Mouse (Mus musculus): ENCODE measurements around the gene Bmp10.
"Not testable (repeated sequence)": the region's sequence is repeated elsewhere in the genome, so short reads cannot be mapped to it uniquely, and the experiment has no call there.

The Bmp10 gene

DNA sequence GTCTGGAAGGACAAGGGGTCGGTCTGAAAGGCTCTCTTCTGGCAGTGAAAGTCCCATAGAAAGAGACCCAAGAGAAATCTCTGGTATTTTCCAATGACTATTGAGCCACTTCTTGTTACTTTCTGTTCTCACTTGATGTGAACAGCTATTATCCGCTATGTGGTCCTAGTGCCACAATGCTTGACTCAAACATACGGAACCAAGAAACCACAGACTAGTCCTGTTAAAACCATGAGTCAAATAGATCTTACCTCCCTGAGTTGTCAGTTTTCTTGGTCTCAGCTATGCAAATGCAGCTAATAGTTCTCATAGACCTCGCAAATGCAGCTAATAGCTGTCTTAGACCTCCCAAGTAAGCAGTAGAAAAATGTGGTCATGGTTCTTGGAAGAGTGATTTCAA, 18.4 kb downstream of the Bmp10 start:
- DNase-seq (ENCODE audit: low spot score in 2 of 2): no peak

DNA sequence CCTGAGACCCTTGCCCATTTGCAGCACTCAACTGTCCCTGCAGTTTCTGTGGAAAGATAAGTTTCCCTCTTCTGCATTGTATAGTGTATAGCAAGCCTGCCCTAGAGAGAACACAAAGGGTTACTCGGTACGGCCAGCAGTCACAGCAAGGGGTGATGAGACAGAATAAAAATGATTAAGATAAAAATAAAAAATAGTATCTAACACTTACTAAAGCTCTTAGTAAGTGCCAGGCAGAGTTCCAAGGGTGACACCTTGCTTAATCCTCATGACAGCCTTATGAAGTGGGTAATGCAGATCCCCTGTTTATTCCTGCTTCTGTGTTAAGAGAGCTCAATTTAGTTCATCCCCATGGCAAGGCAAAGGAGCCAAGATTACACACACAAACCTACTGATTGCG, 20.7 kb downstream of the Bmp10 start:
- DNase-seq (ENCODE audit: low spot score in 2 of 2): no peak

DNA sequence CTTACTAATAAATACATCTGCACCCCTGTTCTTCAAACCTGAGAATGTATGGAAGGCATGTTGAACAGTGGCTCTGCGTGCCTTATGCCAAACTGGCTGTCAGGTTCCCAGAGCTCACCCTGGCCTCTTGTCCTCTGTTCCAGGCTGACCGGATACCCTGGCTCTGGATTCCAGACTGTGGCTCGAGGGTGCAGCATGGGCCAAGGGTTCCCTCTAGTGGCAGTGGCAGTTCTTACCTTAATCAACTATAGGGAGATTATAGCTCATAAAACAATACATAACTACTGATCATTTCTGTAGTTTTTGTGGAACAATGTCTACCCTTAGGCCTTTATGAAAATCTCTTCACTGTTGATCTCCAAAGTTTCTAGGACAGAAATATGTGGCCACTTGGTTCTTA, 22.2 kb downstream of the Bmp10 start:
- peak in 1 of 2 experiments; percentile 31 for DNase-seq (ENCODE audit: low spot score in 2 of 2)

DNA sequence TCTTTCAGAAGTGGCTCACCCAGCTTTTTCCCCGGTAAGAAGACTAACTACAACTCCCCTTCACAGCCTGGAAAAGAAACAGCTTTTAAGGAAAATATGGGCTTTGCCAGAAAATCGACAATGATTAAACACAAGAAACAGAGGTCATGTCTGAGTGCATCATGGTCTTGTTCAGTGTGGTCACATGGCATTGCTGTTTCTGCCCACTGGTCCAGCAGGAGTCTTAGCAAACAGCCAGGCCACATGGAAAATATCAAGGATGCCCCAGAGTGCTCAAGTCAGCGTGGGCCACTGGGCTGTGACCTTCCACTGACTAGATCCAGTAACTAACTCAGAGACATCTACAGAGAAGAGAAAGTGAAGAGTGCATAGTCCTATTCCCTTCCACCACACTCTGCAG, 23.0 kb downstream of the Bmp10 start:
- DNase-seq (ENCODE audit: low spot score in 2 of 2): no peak

DNA sequence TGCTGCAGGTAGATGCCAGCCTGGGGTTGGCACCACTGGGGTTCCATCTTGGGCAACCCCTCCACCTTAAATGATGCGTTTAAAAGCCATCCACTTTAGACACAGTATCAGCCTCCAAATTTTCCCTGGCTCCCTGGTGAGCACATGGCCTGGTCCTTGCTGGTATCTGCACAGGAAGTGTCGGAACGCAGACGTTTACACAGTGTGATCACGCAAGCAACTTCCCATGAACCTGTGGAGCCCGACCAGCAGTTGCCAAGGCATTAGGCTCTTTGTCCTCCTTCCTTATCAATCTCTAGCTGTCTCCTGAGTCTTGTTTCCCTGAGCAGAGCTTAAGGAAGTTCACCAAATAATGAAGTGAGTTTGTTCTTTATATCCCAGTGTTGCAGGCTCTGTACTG, 26.7 kb downstream of the Bmp10 start:
- DNase-seq (ENCODE audit: low spot score in 2 of 2): no peak

DNA sequence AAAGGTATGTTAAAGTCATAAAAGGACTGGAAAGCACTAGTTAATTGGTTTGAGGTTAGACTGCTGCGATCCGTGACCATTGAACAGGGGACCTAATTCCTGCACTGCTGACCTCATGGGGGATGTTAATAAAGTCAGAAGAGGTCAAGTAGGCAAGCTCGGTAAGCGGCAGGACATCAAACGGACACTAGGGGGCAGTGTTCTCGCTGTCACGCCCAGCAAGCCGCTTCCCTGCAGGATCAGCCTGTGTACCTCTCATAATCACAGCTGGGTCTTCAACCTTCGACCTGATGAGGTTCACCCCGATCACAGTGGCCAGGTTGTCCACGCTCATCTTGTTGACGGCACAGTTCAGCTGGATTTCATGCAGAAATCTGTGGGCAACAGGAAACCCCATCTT, 37.4 kb downstream of the Bmp10 start:
- DNase-seq (ENCODE audit: low spot score in 2 of 2): peak; percentile 23 to 77

DNA sequence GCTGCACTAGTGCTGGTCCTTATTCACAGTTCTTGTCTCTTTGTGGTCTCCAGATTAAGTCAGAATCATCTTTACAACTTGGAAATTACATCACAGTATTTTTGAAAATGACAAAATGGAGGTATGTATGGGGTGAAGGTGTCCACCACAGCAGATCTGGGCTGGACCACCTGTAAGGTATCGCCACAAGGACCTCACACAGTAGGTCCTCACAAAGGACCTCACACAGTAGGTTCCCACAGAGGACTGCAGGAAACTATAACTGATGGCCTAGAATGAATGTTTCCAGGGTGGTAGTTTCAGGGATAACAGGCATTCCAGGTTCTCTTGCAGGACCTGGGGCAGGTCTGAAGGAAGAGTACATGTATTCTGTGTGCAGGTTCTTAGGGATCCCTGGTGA, 38.6 kb downstream of the Bmp10 start:
- no peak for DNase-seq (ENCODE audit: low spot score in 2 of 2)

DNA sequence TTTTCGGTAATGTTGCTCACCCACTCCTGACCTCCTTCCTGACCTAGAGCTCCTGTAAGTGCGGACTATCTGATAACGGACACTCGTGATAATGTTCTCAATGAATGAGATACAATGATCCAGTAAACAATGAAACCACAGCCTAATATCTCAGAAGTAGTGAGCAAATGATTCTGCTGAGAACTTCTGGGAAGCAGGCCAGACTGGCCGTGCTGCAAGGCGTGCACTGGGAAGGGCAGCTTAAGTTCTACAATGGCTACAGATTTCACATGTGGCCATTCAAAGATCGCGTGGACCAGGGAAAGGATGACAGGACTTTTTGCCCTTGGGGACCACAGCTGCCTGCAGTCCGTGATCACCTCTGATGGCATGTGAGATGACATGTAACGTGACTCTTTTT, 39.6 kb downstream of the Bmp10 start:
- no peak for DNase-seq (ENCODE audit: low spot score in 2 of 2)

DNA sequence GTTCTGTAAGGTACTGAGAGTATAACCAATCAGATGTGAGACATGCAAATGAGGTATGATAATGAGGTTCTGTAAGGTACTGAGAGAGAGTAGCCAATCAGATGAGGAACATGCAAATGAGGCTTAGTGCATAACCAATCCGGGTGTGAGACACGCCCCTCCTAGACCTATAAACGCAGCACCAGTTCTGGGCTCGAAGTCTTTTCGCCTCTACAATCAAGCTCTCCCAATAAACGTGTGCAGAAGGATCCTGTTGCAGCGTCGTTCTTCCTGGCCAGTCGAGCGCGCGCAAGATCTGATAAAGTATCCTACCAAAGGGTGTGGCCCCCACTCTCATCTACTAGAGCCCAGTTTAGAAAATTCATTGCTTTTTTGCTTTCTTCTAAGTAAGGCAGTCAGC, 41.3 kb downstream of the Bmp10 start:
- DNase-seq (ENCODE audit: low spot score in 2 of 2): not testable (repeated sequence)

DNA sequence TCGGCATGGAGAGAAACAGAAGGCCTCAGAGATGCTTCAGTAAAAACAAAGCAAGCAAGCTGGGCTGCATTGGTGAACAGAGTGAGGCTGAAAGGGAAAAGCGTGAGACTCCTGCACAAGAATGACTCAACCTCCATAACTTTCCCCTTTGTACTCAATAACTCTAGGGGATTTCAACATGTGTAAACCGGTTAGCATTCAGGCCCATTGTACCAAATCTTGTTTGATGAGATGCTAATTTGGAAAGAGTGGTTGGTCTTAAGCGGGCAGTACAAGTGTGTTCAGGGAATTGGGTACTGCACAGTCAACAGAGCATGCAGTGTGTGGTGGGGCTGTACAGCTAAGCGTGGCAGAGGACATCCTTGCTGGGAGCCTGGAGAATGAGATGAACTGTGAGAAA, 46.4 kb downstream of the Bmp10 start:
- DNase-seq (ENCODE audit: low spot score in 2 of 2): no peak

DNA sequence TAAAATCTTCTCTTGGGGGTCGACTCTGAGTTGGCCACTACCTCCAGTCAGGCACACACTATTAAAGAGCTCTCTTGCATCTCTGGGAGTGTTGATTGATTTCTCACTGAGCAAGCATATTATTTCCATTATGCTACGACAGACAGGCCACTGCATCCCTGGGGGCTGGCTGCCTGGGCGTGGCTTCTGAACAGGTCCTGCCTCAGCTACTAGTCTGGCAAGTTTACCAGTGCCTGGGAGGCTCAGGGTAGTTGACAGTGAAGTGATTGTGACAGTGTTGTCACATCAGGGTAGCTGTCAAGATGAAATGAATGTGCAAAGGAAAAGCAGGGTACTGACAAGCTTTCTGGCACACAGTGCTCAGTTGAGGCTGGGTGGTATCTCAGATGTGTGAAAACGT, 50.1 kb downstream of the Bmp10 start:
- DNase-seq (ENCODE audit: low spot score in 2 of 2): no peak

DNA sequence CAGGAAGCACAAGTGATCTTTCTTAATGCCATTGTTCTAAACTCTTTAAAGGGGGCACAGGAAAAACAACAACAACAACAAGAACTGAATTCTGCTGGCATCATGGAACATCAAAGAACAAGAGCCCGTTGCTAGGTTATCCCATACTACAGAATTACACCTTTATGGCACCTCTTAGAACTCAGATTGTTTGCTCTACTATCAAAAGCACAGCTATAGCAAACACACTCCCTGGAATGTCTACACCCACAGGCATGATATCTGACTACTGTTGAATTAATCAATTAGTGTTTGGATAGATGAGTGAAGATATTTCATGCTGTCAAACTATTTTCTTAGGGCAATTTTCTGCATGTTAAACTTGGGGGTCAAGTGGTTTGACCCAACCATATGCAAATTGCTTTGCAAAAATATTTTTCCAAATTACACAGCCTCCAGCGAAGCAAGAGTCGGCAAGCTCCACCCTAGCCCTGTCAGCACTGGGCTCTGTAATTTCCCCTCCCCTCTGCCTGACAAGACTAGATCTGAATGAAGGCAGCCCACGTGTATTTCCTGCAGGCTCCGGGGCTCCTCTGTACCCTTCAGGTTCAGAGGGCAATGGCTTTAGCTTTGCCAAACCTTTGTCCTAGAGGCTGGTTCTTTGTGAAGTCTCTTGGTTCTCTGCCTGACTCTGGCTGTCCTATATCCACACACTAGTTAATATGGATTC, 50.7 kb downstream of the Bmp10 start:
- no peak for DNase-seq (ENCODE audit: low spot score in 2 of 2)

DNA sequence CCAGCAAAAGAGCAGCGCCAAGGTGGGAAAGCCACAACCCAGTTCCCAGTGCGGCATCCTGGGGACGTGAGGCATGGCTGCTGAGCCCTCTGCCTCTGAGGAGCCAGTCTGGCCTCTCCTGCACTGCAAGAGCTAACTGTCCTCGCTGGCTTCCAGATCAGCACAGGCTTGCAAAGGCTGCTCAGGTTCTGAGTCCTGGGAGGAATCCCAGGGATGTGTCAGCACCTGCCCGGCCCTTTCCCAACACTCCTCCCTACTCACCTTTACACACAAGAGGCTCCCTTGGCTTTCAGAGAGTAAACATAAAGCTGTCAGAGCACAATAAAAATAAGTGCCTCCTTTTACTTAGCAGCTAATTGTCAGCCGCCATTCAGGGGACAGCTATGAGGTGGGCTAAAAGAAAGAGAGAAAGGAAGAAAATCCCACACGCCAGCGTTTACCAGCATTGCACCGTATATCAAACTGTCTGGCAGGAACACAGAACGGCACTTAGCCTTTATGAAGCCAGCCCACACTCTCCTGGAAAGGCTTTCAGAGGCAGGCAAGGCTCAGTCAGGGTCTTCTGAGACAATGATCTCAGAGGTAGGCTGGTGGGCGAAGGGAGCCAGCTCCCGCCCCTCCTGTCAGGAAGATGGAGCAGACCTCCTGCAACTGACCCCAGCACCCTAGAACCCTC, 54.6 kb downstream of the Bmp10 start:
- DNase-seq (ENCODE audit: low spot score in 2 of 2): no peak

DNA sequence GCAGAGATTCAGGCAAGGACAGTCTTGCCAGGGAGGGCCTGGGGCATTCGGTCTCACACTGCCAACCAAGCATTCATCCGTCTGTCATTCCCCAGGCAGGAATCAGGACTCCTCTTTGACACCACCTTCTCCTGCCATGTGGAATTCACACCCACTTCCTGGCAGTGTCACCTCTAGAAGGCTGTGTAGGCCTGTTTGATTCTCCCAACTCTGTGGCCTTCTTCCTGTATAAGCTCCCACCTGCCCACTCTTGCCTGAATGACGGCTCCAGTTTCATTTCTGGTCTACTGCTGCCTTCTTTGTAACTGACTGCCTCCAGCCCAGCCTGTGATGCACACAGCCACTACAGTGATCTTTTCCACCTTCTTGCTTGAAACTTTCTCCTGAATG, 55.1 kb downstream of the Bmp10 start:
- no peak for DNase-seq (ENCODE audit: low spot score in 2 of 2)

DNA sequence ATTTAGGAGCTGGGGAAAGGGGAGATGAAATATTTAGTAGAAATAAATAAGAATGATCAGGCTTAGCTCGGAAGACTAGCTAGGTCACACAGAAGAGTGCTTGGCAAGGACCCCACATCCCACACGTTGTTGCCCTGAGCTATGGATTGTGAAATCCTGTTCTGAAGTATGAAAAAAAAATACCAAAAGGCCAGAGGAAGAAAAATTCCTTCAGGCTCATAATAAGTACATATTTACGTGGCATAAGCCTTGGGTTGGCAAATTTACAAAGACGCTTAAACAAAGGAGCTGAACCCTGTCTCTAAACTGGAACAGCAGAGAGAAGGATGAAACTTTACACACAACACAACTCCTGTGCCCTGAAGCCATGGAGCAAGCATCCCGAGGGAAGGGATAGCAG, 56.0 kb downstream of the Bmp10 start:
- DNase-seq (ENCODE audit: low spot score in 2 of 2): no peak

Measured in thymus, postnatal 10 days (tissue).